In genomic region chr3:6886200-6887052, GRCm38 (mm10) we compare ENCODE assay signal across 20 mouse cellular contexts.
DNase-seq lines count a peak whose midpoint lies in the region; ATAC-seq and TF ChIP-seq lines count a peak whose summit lies in the region.
"Had no signal": no experiment of that assay in that cellular context is flagged by ENCODE, and none has a peak within 500 bp of the region (broad histone marks: within the 10 kb centered on the region; RNA-seq: fewer than 3 reads in every experiment).

No protein-coding gene starts in this region.

- no peak for TF ChIP-seq CTCF in forebrain, postnatal 0 days (IDR thresholded peaks at IDR 0.05; ENCODE audit: low read depth)

- 73% methylated on average over 4 of the region's 4 CpGs for WGBS in neural tube, embryonic 11.5 days
- 35% methylated on average over 4 of the region's 4 CpGs for WGBS in forebrain, postnatal 0 days
- 63% methylated on average over 4 of the region's 4 CpGs for WGBS in midbrain, embryonic 14.5 days
- WGBS in neural tube, embryonic 15.5 days = 37% methylated on average over 4 of the region's 4 CpGs

- no peaks in the 10 kb centered on the region for H3K27me3 ChIP-seq in neural tube, embryonic 11.5 days (ENCODE audit: control insufficient read depth, insufficient read depth, low read length)
- peaks cover 3% of the 10 kb centered on the region; the same call in 1 of the 2 replicates for H3K27me3 ChIP-seq in forebrain, postnatal 0 days (ENCODE audit: insufficient read depth, low read length)
- no peaks in the 10 kb centered on the region for H3K27me3 ChIP-seq in midbrain, embryonic 14.5 days (ENCODE audit: control insufficient read depth, insufficient read depth, low read length)
- H3K27me3 ChIP-seq in neural tube, embryonic 15.5 days (replicated peaks) = no peaks in the 10 kb centered on the region
- H3K27me3 ChIP-seq: heart, embryonic 13.5 days; limb, embryonic 12.5 days; liver, embryonic 13.5 days had no signal

- no peak overlapping the region for H3K4me3 ChIP-seq in neural tube, embryonic 11.5 days (ENCODE audit: low read depth, low read length)
- no peak overlapping the region for H3K4me3 ChIP-seq in forebrain, postnatal 0 days (ENCODE audit: low read depth, low read length)
- no peak overlapping the region for H3K4me3 ChIP-seq in midbrain, embryonic 14.5 days (replicated peaks; ENCODE audit: low read depth, low read length)
- H3K4me3 ChIP-seq in neural tube, embryonic 15.5 days (replicated peaks) = no peak overlapping the region
- H3K4me3 ChIP-seq: heart, embryonic 13.5 days; limb, embryonic 12.5 days; liver, embryonic 13.5 days had no signal

- H3K9ac ChIP-seq in neural tube, embryonic 11.5 days (ENCODE audit: low read length) = no peak overlapping the region
- no peak overlapping the region for H3K9ac ChIP-seq in forebrain, postnatal 0 days
- H3K9ac ChIP-seq in midbrain, embryonic 14.5 days (replicated peaks; ENCODE audit: low read length) = no peak overlapping the region
- H3K9ac ChIP-seq in neural tube, embryonic 15.5 days (replicated peaks) = no peak overlapping the region
- H3K9ac ChIP-seq: heart, embryonic 13.5 days; limb, embryonic 12.5 days; liver, embryonic 13.5 days; lung, embryonic 14.5 days had no signal

- H3K36me3 ChIP-seq in neural tube, embryonic 11.5 days (ENCODE audit: control insufficient read depth, insufficient read depth, low read length) = no peaks in the 10 kb centered on the region
- H3K36me3 ChIP-seq in forebrain, postnatal 0 days (ENCODE audit: insufficient read depth) = no peaks in the 10 kb centered on the region
- H3K36me3 ChIP-seq in midbrain, embryonic 14.5 days (ENCODE audit: control insufficient read depth, insufficient read depth, low read length) = no peaks in the 10 kb centered on the region
- no peaks in the 10 kb centered on the region for H3K36me3 ChIP-seq in neural tube, embryonic 15.5 days
- H3K36me3 ChIP-seq: heart, embryonic 13.5 days; limb, embryonic 12.5 days; liver, embryonic 13.5 days had no signal

- no peak overlapping the region for H3K4me2 ChIP-seq in neural tube, embryonic 11.5 days (ENCODE audit: low read depth)
- H3K4me2 ChIP-seq in forebrain, postnatal 0 days (ENCODE audit: low read depth) = no peak overlapping the region
- no peak overlapping the region for H3K4me2 ChIP-seq in midbrain, embryonic 14.5 days (ENCODE audit: low read length)
- no peak overlapping the region for H3K4me2 ChIP-seq in neural tube, embryonic 15.5 days
- H3K4me2 ChIP-seq: heart, embryonic 13.5 days; limb, embryonic 12.5 days; liver, embryonic 13.5 days; lung, embryonic 14.5 days had no signal

- H3K27ac ChIP-seq in neural tube, embryonic 11.5 days (ENCODE audit: low read depth, low read length) = no peak overlapping the region
- H3K27ac ChIP-seq in forebrain, postnatal 0 days (ENCODE audit: low read depth, low read length) = no peak overlapping the region
- H3K27ac ChIP-seq in midbrain, embryonic 14.5 days (replicated peaks; ENCODE audit: low read depth, low read length) = no peak overlapping the region
- H3K27ac ChIP-seq in neural tube, embryonic 15.5 days (replicated peaks) = no peak overlapping the region
- H3K27ac ChIP-seq: heart, embryonic 13.5 days; limb, embryonic 12.5 days; liver, embryonic 13.5 days had no signal

- H3K9me3 ChIP-seq in neural tube, embryonic 11.5 days (ENCODE audit: control insufficient read depth, low read length) = no peaks in the 10 kb centered on the region
- no peaks in the 10 kb centered on the region for H3K9me3 ChIP-seq in forebrain, postnatal 0 days (ENCODE audit: low read length)
- no peaks in the 10 kb centered on the region for H3K9me3 ChIP-seq in midbrain, embryonic 14.5 days (ENCODE audit: control insufficient read depth, low read length)
- H3K9me3 ChIP-seq in neural tube, embryonic 15.5 days (replicated peaks) = no peaks in the 10 kb centered on the region
- H3K9me3 ChIP-seq: heart, embryonic 13.5 days; limb, embryonic 12.5 days; liver, embryonic 13.5 days had no signal

- no peaks in the 10 kb centered on the region for H3K4me1 ChIP-seq in neural tube, embryonic 11.5 days (ENCODE audit: control insufficient read depth, insufficient read depth, low read length)
- H3K4me1 ChIP-seq in forebrain, postnatal 0 days (ENCODE audit: insufficient read depth) = no peaks in the 10 kb centered on the region
- no peaks in the 10 kb centered on the region for H3K4me1 ChIP-seq in midbrain, embryonic 14.5 days (ENCODE audit: control insufficient read depth, insufficient read depth, low read length)
- H3K4me1 ChIP-seq in neural tube, embryonic 15.5 days = 0 out of 2 replicates have a peak, but pooled peaks cover 11% of the 10 kb centered on the region
- H3K4me1 ChIP-seq: heart, embryonic 13.5 days; liver, embryonic 13.5 days had no signal

- DNase-seq in neural tube, embryonic 11.5 days (ENCODE audit: low spot score) = no peak
- DNase-seq in neural tube, embryonic 10.5 days (ENCODE audit: extremely low spot score, low spot score) = no peak
- DNase-seq in forebrain, postnatal 0 days = no peak
- DNase-seq in midbrain, embryonic 14.5 days = peak; percentile 30
- no peak for DNase-seq in ovary, postnatal 36 days (ENCODE audit: low spot score)
- no peak for DNase-seq in natural killer cell, adult 2 months (ENCODE audit: low spot score in 2 of 2)
- DNase-seq: adrenal gland, postnatal 36 days; cerebellum, adult 11-12 months; cerebellum, postnatal 25 days; gastrocnemius, postnatal 10 days; heart, adult 11 months; heart, postnatal 36 days; kidney, postnatal 4 days; liver, embryonic 13.5 days; lung, embryonic 14.5 days; thymus, postnatal 25 days had no signal

- ATAC-seq in neural tube, embryonic 11.5 days (ENCODE audit: insufficient read depth, low FRiP score, low TSS enrichment) = peak; percentile 79
- peak; percentile 54 for ATAC-seq in forebrain, postnatal 0 days
- no peak for ATAC-seq in midbrain, embryonic 14.5 days (ENCODE audit: low FRiP score, low TSS enrichment)
- peak; percentile 92 for ATAC-seq in neural tube, embryonic 15.5 days (ENCODE audit: low FRiP score)
- ATAC-seq: intestine, embryonic 16.5 days had no signal
